Mouse (Mus musculus): ENCODE measurements around the gene Olfr15. TPM values are rescaled to one million over a fixed set of nuclear protein-coding genes. Genes with fewer than 3 reads are reported as not detected.

The Olfr15 gene
- polyA plus RNA-seq, 1 experiment from 2014 or later = not detected

GRCm38 (mm10) chr16:3891621-3892295 lies 61.1 kb downstream of the Olfr15 start:
- WGBS = 95% methylated on average over 14 of the region's 14 CpGs
- Histone ChIP-seq H3K36me3 (ENCODE audit: control insufficient read depth, insufficient read depth, low read length) (peaks cover 3% of the 10 kb centered on the region; the same call in 1 of the 2 replicates), H3K4me1 (ENCODE audit: control insufficient read depth, insufficient read depth, low read length) (no peaks in the 10 kb centered on the region), H3K27ac (ENCODE audit: low read depth, low read length) (no peak overlapping the region), H3K4me3 (ENCODE audit: low read depth, low read length) (no peak overlapping the region), H3K27me3 (ENCODE audit: control insufficient read depth, insufficient read depth, low read length) (no peaks in the 10 kb centered on the region), H3K9me3 (ENCODE audit: control insufficient read depth, low read length) (no peaks in the 10 kb centered on the region), H3K9ac (replicated peaks; ENCODE audit: low read depth, low read length) (no peak overlapping the region), H3K4me2 (ENCODE audit: low read depth, low read length) (no peak overlapping the region)
- ATAC-seq (ENCODE audit: low read depth) = no peak

- Histone ChIP-seq H3K27me3 (ENCODE audit: control insufficient read depth, insufficient read depth, low read length) (no peaks in the 10 kb centered on the region), H3K4me1 (ENCODE audit: control insufficient read depth, insufficient read depth, low read length) (no peaks in the 10 kb centered on the region), H3K27ac (ENCODE audit: low read depth, low read length) (no peak overlapping the region), H3K9ac (replicated peaks; ENCODE audit: low read depth, low read length) (no peak overlapping the region), H3K4me2 (ENCODE audit: low read depth, low read length) (no peak overlapping the region), H3K9me3 (ENCODE audit: control insufficient read depth, low read length) (no peaks in the 10 kb centered on the region), H3K36me3 (ENCODE audit: control insufficient read depth, insufficient read depth, low read length) (peaks cover 18% of the 10 kb centered on the region), H3K4me3 (ENCODE audit: low read depth, low read length) (no peak overlapping the region)
- no peak for ATAC-seq (ENCODE audit: low read depth)
- WGBS = 75% methylated on average over 3 of the region's 3 CpGs
These were observed 63.1 kb downstream of the Olfr15 start for GRCm38 (mm10) chr16:3893739-3894138.

Other genes starting within 250 kb of the Olfr15 start
- not detected in 2 replicates for gene Olfr161, start 239.8 kb upstream of the Olfr15 start, polyA plus RNA-seq (2014; fragmentation: Nextera tagmentation; extraction: Ambion mirVana)
- gene Mefv, start 112.8 kb upstream of the Olfr15 start, polyA plus RNA-seq (2014; fragmentation: Nextera tagmentation; extraction: Ambion mirVana) = not detected in 2 replicates
- 30.1 and 39.2 TPM in 2 replicates for gene Zfp263, start 86.8 kb upstream of the Olfr15 start, polyA plus RNA-seq (2014; fragmentation: Nextera tagmentation; extraction: Ambion mirVana)
- gene Zfp174, start 16.4 kb downstream of the Olfr15 start, polyA plus RNA-seq (2014; fragmentation: Nextera tagmentation; extraction: Ambion mirVana) = 3.0 TPM in 2 replicates
- 100 and 109 TPM in 2 replicates for gene Naa60, start 41.5 kb downstream of the Olfr15 start, polyA plus RNA-seq (2014; fragmentation: Nextera tagmentation; extraction: Ambion mirVana)
- 21.6 and 21.8 TPM in 2 replicates for gene Zfp597, start 53.7 kb downstream of the Olfr15 start, polyA plus RNA-seq (2014; fragmentation: Nextera tagmentation; extraction: Ambion mirVana)
- gene Gm20695, start 53.8 kb downstream of the Olfr15 start, polyA plus RNA-seq (2014; fragmentation: Nextera tagmentation; extraction: Ambion mirVana) = 3.3 and 4.0 TPM in 2 replicates
- 10.8 and 12.6 TPM in 2 replicates for gene 1700037C18Rik, start 77.8 kb downstream of the Olfr15 start, polyA plus RNA-seq (2014; fragmentation: Nextera tagmentation; extraction: Ambion mirVana)
- 40.5 and 46.6 TPM in 2 replicates for gene Cluap1, start 77.9 kb downstream of the Olfr15 start, polyA plus RNA-seq (2014; fragmentation: Nextera tagmentation; extraction: Ambion mirVana)
- gene Nlrc3, start 145.8 kb downstream of the Olfr15 start, polyA plus RNA-seq (2014; fragmentation: Nextera tagmentation; extraction: Ambion mirVana) = 1.0 and 1.5 TPM in 2 replicates
- gene Slx4, start 172.9 kb downstream of the Olfr15 start, polyA plus RNA-seq (2014; fragmentation: Nextera tagmentation; extraction: Ambion mirVana) = 38.0 and 38.8 TPM in 2 replicates
- gene Dnase1, start 206.1 kb downstream of the Olfr15 start, polyA plus RNA-seq (2014; fragmentation: Nextera tagmentation; extraction: Ambion mirVana) = 7.4 and 8.6 TPM in 2 replicates
- 54.3 TPM in 2 replicates for gene Trap1, start 246.9 kb downstream of the Olfr15 start, polyA plus RNA-seq (2014; fragmentation: Nextera tagmentation; extraction: Ambion mirVana)

Measured in neural tube, embryonic 14.5 days (tissue).